Mouse (Mus musculus): ENCODE measurements at regions not wholly inside any gene's neighbourhood (a gene's known extent, or its start where the extent isn't known, plus 50 kb on each side); places are given as distances from the start of the nearest gene placed in this dataset.
A peak's percentile ranks its signal among the peaks of the same experiment; 100 is the strongest.
"Not testable (repeated sequence)": the region's sequence is repeated elsewhere in the genome, so short reads cannot be mapped to it uniquely, and the experiment has no call there.

DNA sequence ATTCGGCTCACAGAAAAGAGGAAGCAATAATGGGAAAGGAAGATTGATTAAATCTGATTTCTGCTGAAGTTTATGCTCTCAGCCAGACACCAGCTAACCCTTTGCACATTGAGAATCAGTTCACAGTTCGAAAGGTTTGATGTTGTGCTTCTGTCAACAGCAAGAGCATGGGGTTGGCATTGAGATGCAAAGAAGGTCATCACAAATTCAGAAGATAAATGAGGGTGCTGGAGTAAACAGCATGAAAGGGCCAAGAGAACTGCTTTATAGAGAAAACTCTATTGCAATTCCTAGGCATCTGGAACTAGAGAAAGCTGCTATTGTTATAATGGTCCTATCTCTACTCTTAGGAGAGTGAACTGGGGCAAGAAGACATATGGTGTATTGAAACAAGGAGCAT, 250.8 kb downstream of the Rab38 start:
- DNase-seq (ENCODE audit: low spot score), result peak; percentile 24

DNA sequence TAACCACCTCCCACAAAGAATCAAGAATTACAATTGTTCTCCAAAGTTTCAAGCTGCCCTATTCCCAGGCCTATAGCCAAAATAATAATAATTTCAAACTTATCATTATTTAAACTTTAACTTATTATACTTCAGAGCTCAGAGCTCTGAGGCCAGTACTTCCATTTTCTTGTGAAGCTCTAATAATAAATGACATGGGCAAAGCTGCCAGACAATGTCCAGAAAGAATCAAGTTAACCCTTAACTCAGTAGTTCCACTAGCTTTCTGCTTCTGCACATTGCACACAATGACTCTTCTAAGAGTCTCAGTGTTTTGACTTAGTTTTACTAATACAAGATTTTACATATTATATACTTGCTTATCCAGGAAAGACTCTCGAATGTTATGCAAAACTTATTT, 291.0 kb downstream of the Rab38 start:
- DNase-seq (ENCODE audit: low spot score), result not testable (repeated sequence)

DNA sequence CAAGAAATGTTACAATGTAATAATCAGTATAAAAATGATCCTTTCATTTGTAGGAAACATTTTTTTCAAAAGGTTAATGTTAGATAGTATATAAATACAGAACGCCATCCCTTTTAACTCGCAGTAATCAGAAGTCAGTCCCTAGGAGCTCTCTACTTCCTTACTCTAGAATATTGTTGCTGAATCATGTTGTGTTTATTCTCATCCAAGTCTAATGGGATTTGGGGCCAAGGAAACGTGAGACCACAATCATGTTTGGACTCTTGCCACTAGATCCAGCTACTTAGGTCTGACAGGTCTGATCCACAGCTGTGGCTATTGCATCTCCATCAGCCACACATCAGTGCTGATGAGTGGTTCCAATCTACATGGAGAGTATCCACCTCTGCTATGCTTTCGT, 304.4 kb downstream of the Rab38 start:
- no peak for DNase-seq (ENCODE audit: low spot score)

- no peak for DNase-seq (ENCODE audit: low spot score)
Measured at GRCm38 (mm10) chr7:88735768-88736167, 305.7 kb downstream of the Rab38 start.

DNA sequence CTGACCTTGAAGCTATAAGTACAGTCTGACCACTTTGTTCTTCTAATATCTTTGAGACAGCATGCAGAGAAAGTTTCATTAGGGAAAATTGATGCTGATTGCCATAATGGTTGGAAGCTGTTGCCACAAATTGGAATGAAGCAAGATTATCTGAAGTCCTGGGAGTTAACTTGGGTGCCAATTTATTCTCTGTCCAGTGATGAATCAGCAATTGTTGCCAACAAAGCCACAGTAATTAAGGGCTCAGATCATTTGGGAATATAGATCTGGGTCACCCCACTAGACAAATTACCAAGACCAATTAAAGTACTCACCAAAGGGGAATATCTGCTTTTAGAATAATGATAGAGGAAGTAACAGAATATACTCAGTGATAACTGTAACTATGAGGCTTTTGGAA, 347.3 kb downstream of the Rab38 start:
- DNase-seq (ENCODE audit: low spot score), result no peak

DNA sequence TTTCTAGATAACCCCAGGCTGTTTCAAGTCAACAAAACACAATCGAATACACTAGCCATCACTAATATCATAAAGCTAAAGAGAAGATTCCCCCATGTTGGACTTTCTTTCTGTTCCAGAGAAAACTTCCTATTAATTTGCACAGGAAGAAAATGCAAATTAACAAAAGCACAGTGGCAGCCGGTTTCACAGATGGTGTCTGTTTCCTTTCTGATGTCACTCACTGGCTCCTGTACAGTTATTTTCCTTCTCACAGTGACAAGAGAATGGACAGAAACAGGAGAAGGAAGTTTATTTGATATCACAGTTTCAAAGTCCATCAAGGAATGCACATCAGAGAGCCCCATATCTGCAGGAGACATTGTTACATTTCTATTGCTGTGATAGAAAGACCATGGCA, 352.8 kb downstream of the Rab38 start:
- no peak for DNase-seq (ENCODE audit: low spot score)

- DNase-seq (ENCODE audit: low spot score), result no peak
Measured at GRCm38 (mm10) chr7:88808175-88808574, 378.1 kb downstream of the Rab38 start.

GRCm38 (mm10) chr7:88810170-88810569, 380.1 kb downstream of the Rab38 start:
- DNase-seq (ENCODE audit: low spot score), result no peak

DNA sequence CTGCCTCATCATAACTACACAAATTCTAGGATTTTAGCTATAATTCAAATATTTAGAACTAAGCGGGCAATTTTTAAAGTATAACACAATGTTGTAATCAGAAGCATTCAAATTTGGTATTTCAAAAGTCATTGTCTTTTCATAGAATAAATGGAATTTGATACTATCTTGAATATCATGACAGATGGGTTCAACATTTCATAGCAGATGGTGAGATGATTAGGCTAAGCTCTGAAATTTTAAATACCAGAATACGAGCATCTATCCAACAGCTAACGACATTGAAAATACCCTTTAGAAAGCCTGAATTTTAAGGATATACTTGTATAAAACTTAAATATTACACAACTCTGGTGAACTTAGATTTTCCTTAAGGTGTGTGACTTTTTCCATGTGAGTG, 390.1 kb downstream of the Rab38 start:
- no peak for DNase-seq (ENCODE audit: low spot score)

GRCm38 (mm10) chr7:88826498-88826897, 396.4 kb downstream of the Rab38 start:
- no peak for DNase-seq (ENCODE audit: low spot score)

- DNase-seq (ENCODE audit: low spot score), result no peak
Measured at GRCm38 (mm10) chr7:88847946-88848524, 418.0 kb downstream of the Rab38 start.

Data from embryo, embryonic 10 days (tissue).